Mouse (Mus musculus) leukemia stem cell, adult 10-12 weeks (primary cell): ENCODE data around the gene Clk3. TPM values are rescaled to one million over a fixed set of nuclear protein-coding genes. Genes with fewer than 3 reads are reported as not detected.

Experiments used
- polyA plus RNA-seq: library from polyadenylated mRNA; stranded (reverse); fragments of >175 nt; gene quantifications from 2 replicates; pipeline ENCODE4 v1.2.3, GENCODE M21; 2012; ENCODE audit warnings: low replicate concordance

Clk3 gene
- polyA plus RNA-seq: 41.0 and 44.7 TPM in 2 replicates

GRCm38 (mm10) chr9:57765364-57766351 lies at the start of gene Clk3:
Clk3 (minus strand) TSS chr9:57765860.

GRCm38 (mm10) chr9:57708068-57708719 lies 57.5 kb downstream of the Clk3 start, which contains the start of gene Edc3:
Edc3 (plus strand) TSS chr9:57708540.

Other genes starting within 250 kb of the Clk3 start
- gene Cox5a, start 244.6 kb downstream of the Clk3 start, polyA plus RNA-seq: 375 and 488 TPM in 2 replicates
- 8.9 and 30.6 TPM in 2 replicates for gene Fam219b, start 228.3 kb downstream of the Clk3 start, polyA plus RNA-seq
- 0.38 and 1.4 TPM in 2 replicates for gene Mpi, start 213.1 kb downstream of the Clk3 start, polyA plus RNA-seq
- gene Scamp2, start 204.9 kb downstream of the Clk3 start, polyA plus RNA-seq: 3.0 and 80.8 TPM in 2 replicates
- gene Ulk3, start 176.4 kb downstream of the Clk3 start, polyA plus RNA-seq: 4.8 and 5.2 TPM in 2 replicates
- gene Cplx3, start 159.6 kb downstream of the Clk3 start, polyA plus RNA-seq: not detected in 2 replicates
- not detected in 2 replicates for gene Lman1l, start 145.1 kb downstream of the Clk3 start, polyA plus RNA-seq
- gene Csk, start 112.2 kb downstream of the Clk3 start, polyA plus RNA-seq: 457 and 560 TPM in 2 replicates
- not detected in 2 replicates for gene Cyp1a2, start 82.2 kb downstream of the Clk3 start, polyA plus RNA-seq
- gene Cyp1a1, start 77.9 kb downstream of the Clk3 start, polyA plus RNA-seq: 0.15 TPM in 1 of 2 replicates, not detected in the other
- 1.1 and 10.9 TPM in 2 replicates for gene Edc3, start 57.3 kb downstream of the Clk3 start, polyA plus RNA-seq
- gene Arid3b, start 70.9 kb upstream of the Clk3 start, polyA plus RNA-seq: 6.4 and 22.1 TPM in 2 replicates
- gene Ubl7, start 145.1 kb upstream of the Clk3 start, polyA plus RNA-seq: 89.3 and 114 TPM in 2 replicates
- gene Sema7a, start 174.3 kb upstream of the Clk3 start, polyA plus RNA-seq: 4.4 and 14.0 TPM in 2 replicates
- gene Cyp11a1, start 240.6 kb upstream of the Clk3 start, polyA plus RNA-seq: 0.22 TPM in 1 of 2 replicates, not detected in the other